ENCODE assay signal across 29 mouse cellular contexts in genomic region chr19:12442560-12442959, GRCm38 (mm10). TPM values are rescaled to one million over a fixed set of nuclear protein-coding genes. Genes with fewer than 3 reads are reported as not detected.
DNase-seq lines count a peak whose midpoint lies in the region; ATAC-seq and TF ChIP-seq lines count a peak whose summit lies in the region.
"Had no signal": no experiment of that assay in that cellular context is flagged by ENCODE, and none has a peak within 500 bp of the region (broad histone marks: within the 10 kb centered on the region; RNA-seq: fewer than 3 reads in every experiment).

No protein-coding gene starts in this region.

- no peak overlapping the region for H3K27ac ChIP-seq in liver, embryonic 11.5 days (ENCODE audit: low read depth, low read length)
- no peak overlapping the region for H3K27ac ChIP-seq in left cerebral cortex, adult 2 months
- H3K27ac ChIP-seq: embryonic facial prominence, embryonic 15.5 days; midbrain, embryonic 13.5 days; neural tube, embryonic 13.5 days had no signal

- no peaks in the 10 kb centered on the region for H3K9me3 ChIP-seq in liver, embryonic 11.5 days (ENCODE audit: control insufficient read depth, low read length)
- H3K9me3 ChIP-seq: embryonic facial prominence, embryonic 15.5 days; midbrain, embryonic 13.5 days; neural tube, embryonic 13.5 days had no signal

- DNase-seq in heart, adult 11 months = peak; percentile 94
- DNase-seq in heart, adult 8-10 months (ENCODE audit: low spot score) = no peak
- no peak for DNase-seq in liver, embryonic 11.5 days (ENCODE audit: low spot score)
- DNase-seq in liver = no peak
- DNase-seq in thymus, postnatal 14 days = no peak
- no peak for DNase-seq in left cerebral cortex, adult 2 months (ENCODE audit: extremely low spot score in 1 of 2, low spot score in 2 of 2)
- DNase-seq: adrenal gland, postnatal 14 days; cerebellum, adult 18-20 months; cerebellum, postnatal 25 days; kidney, adult 11 months; lung, adult 2 months; spleen, adult 18-20 months had no signal

- no peak for TF ChIP-seq CTCF in left cerebral cortex, adult 2 months (IDR thresholded peaks at IDR 0.05)

- no peak overlapping the region for H3K9ac ChIP-seq in liver, embryonic 11.5 days (ENCODE audit: low read depth, low read length)
- H3K9ac ChIP-seq: embryonic facial prominence, embryonic 15.5 days; midbrain, embryonic 13.5 days; neural tube, embryonic 13.5 days had no signal

- H3K4me3 ChIP-seq in liver, embryonic 11.5 days (ENCODE audit: low read depth, low read length) = no peak overlapping the region
- H3K4me3 ChIP-seq in left cerebral cortex, adult 2 months = no peak overlapping the region
- H3K4me3 ChIP-seq: embryonic facial prominence, embryonic 15.5 days; midbrain, embryonic 13.5 days; neural tube, embryonic 13.5 days had no signal

- no peaks in the 10 kb centered on the region for H3K36me3 ChIP-seq in liver, embryonic 11.5 days (ENCODE audit: control insufficient read depth, insufficient read depth, low read length)
- H3K36me3 ChIP-seq: embryonic facial prominence, embryonic 15.5 days; midbrain, embryonic 13.5 days; neural tube, embryonic 13.5 days had no signal

- WGBS in liver, embryonic 11.5 days = 53% methylated on average over 4 of the region's 4 CpGs

- intact Hi-C loops in left cerebral cortex, adult 2 months (cut with DNase I) = loop anchor here (1.0 kb wide), 1 partner anchor 18 kb away; the partner anchor contains the start of gene Mpeg1

- H3K4me2 ChIP-seq in liver, embryonic 11.5 days = no peak overlapping the region
- H3K4me2 ChIP-seq: embryonic facial prominence, embryonic 15.5 days; midbrain, embryonic 13.5 days; neural tube, embryonic 13.5 days had no signal

- no peaks in the 10 kb centered on the region for H3K4me1 ChIP-seq in liver, embryonic 11.5 days (replicated peaks; ENCODE audit: control insufficient read depth, insufficient read depth, low read length)
- H3K4me1 ChIP-seq: embryonic facial prominence, embryonic 15.5 days; midbrain, embryonic 13.5 days; neural tube, embryonic 13.5 days had no signal

- H3K27me3 ChIP-seq in liver, embryonic 11.5 days (replicated peaks; ENCODE audit: control insufficient read depth, insufficient read depth, low read length) = no peaks in the 10 kb centered on the region
- H3K27me3 ChIP-seq: embryonic facial prominence, embryonic 15.5 days; midbrain, embryonic 13.5 days; neural tube, embryonic 13.5 days had no signal

- peak; percentile 20; the same call in 1 of the 2 replicates for ATAC-seq in liver, embryonic 11.5 days (replicated peaks; ENCODE audit: low FRiP score)
- ATAC-seq in hematopoietic stem cell, adult 5-6 weeks (replicated peaks in 1 of 2; ENCODE audit: insufficient read depth in 1 of 2, low FRiP score in 2 of 2, low TSS enrichment in 1 of 2, low read depth in 1 of 2, poor library complexity in 2 of 2, severe bottlenecking in 2 of 2) = peak; percentile 86 to 90
- ATAC-seq in neutrophil, adult 5-6 weeks (ENCODE audit: extremely low read depth, insufficient number of reproducible peaks, low FRiP score, poor library complexity, severe bottlenecking) = peak; percentile 9; the same call in 1 of the 2 replicates
- ATAC-seq: activated CD4-positive, CD25-positive, alpha-beta regulatory T cell, adult 4 months; CD4-positive, CD25-positive, alpha-beta regulatory T cell, adult 4 months; forebrain, embryonic 16.5 days; midbrain, embryonic 13.5 days had no signal

RNA-seq across cellular contexts. Expression of gene Pfpl, which starts 14.9 kb away (rescaled TPM):
- total RNA-seq in heart, adult 8-10 months (2022) = not detected
- not detected in 2 replicates for polyA plus RNA-seq in liver, embryonic 11.5 days (2014; fragmentation: Nextera tagmentation; extraction: Ambion mirVana)
- not detected in 2 replicates for total RNA-seq in hematopoietic stem cell, adult 5-6 weeks (2017)
- not detected in 2 replicates for total RNA-seq in neutrophil, adult 5-6 weeks (2017)
- total RNA-seq in left cerebral cortex, adult 2 months (2021) = not detected
- total RNA-seq: adrenal gland, postnatal 14 days; ES-E14; gastrocnemius, postnatal 4 days; layer of hippocampus, postnatal 14 days had no signal
- polyA plus RNA-seq: CD4-positive, CD25-positive, alpha-beta regulatory T cell, adult 4 months; embryonic facial prominence, embryonic 15.5 days; forebrain, embryonic 16.5 days; hindbrain, embryonic 11.5 days; kidney, embryonic 16.5 days; large intestine, adult 2 months; limb, embryonic 14.5 days; lung, adult 2 months; midbrain, embryonic 13.5 days; stomach, embryonic 14.5 days had no signal

RNA-seq across cellular contexts. Expression of gene Mpeg1, which starts 18.0 kb away (rescaled TPM):
- total RNA-seq in heart, adult 8-10 months (2022) = 10 to 100 TPM in 1 of 4 experiments, 1 to 10 TPM in 3; 5.5 to 14.8 (median 6.2) TPM
- polyA plus RNA-seq in liver, embryonic 11.5 days (2014; fragmentation: Nextera tagmentation; extraction: Ambion mirVana) = 0.81 and 1.2 TPM in 2 replicates
- total RNA-seq in hematopoietic stem cell, adult 5-6 weeks (2017) = 15.1 and 28.2 TPM in 2 replicates
- total RNA-seq in neutrophil, adult 5-6 weeks (2017) = 276 and 282 TPM in 2 replicates
- total RNA-seq in left cerebral cortex, adult 2 months (2021) = 1 to 10 TPM; 6.8 to 7.4 TPM

RNA-seq across cellular contexts. Expression of gene Olfr1441, which starts 25.3 kb away (rescaled TPM):
- not detected for total RNA-seq in heart, adult 8-10 months (2022)
- not detected in 2 replicates for polyA plus RNA-seq in liver, embryonic 11.5 days (2014; fragmentation: Nextera tagmentation; extraction: Ambion mirVana)
- not detected in 2 replicates for total RNA-seq in hematopoietic stem cell, adult 5-6 weeks (2017)
- not detected in 2 replicates for total RNA-seq in neutrophil, adult 5-6 weeks (2017)
- total RNA-seq in left cerebral cortex, adult 2 months (2021) = not detected
- total RNA-seq: adrenal gland, postnatal 14 days; gastrocnemius, postnatal 4 days; layer of hippocampus, postnatal 14 days; left cerebral cortex, postnatal 10 days had no signal
- polyA plus RNA-seq: activated CD4-positive, CD25-positive, alpha-beta regulatory T cell, adult 4 months; CD4-positive, CD25-positive, alpha-beta regulatory T cell, adult 4 months; forebrain, embryonic 16.5 days; hindbrain, embryonic 11.5 days; kidney, embryonic 16.5 days; large intestine, adult 2 months; limb, embryonic 14.5 days; lung, adult 2 months; midbrain, embryonic 13.5 days; neural tube, embryonic 13.5 days; stomach, embryonic 14.5 days had no signal

RNA-seq across cellular contexts. Expression of gene Olfr1440, which starts 55.5 kb away (rescaled TPM):
- not detected for total RNA-seq in heart, adult 8-10 months (2022)
- polyA plus RNA-seq in liver, embryonic 11.5 days (2014; fragmentation: Nextera tagmentation; extraction: Ambion mirVana) = not detected in 2 replicates
- not detected in 2 replicates for total RNA-seq in hematopoietic stem cell, adult 5-6 weeks (2017)
- not detected in 2 replicates for total RNA-seq in neutrophil, adult 5-6 weeks (2017)
- total RNA-seq in left cerebral cortex, adult 2 months (2021) = not detected
- total RNA-seq: adrenal gland, postnatal 14 days; ES-E14; gastrocnemius, postnatal 4 days; layer of hippocampus, postnatal 14 days; left cerebral cortex, postnatal 10 days had no signal
- polyA plus RNA-seq: activated CD4-positive, CD25-positive, alpha-beta regulatory T cell, adult 4 months; forebrain, embryonic 16.5 days; hindbrain, embryonic 11.5 days; kidney, embryonic 16.5 days; large intestine, adult 2 months; limb, embryonic 14.5 days; lung, adult 2 months; midbrain, embryonic 13.5 days; neural tube, embryonic 13.5 days; stomach, embryonic 14.5 days had no signal

RNA-seq across cellular contexts. Expression of gene Dtx4, which starts 58.7 kb away (rescaled TPM):
- 1 to 10 TPM; 4.1 to 5.4 (median 4.7) TPM for total RNA-seq in heart, adult 8-10 months (2022)
- polyA plus RNA-seq in liver, embryonic 11.5 days (2014; fragmentation: Nextera tagmentation; extraction: Ambion mirVana) = 3.8 and 4.9 TPM in 2 replicates
- 5.3 and 8.2 TPM in 2 replicates for total RNA-seq in hematopoietic stem cell, adult 5-6 weeks (2017)
- 9.8 and 10.5 TPM in 2 replicates for total RNA-seq in neutrophil, adult 5-6 weeks (2017)
- total RNA-seq in left cerebral cortex, adult 2 months (2021) = 10 to 100 TPM; 36.0 to 36.3 TPM

Comparison
In these comparisons a context has a peak if more than half of its experiments do, and no peak if none do; other contexts are left out.
1. ATAC-seq: peak in every context shown above with its lines; median percentile 88 in hematopoietic stem cell, adult 5-6 weeks; 20 in liver, embryonic 11.5 days; 9 in neutrophil, adult 5-6 weeks.